Mouse (Mus musculus): ENCODE results near the gene Hoxb7. TPM values are rescaled to one million over a fixed set of nuclear protein-coding genes. Genes with fewer than 3 reads are reported as not detected.

Hoxb7 gene
- total RNA-seq, 2 experiments from 2014 or later, result 1.5 to 1.6 TPM

DNA sequence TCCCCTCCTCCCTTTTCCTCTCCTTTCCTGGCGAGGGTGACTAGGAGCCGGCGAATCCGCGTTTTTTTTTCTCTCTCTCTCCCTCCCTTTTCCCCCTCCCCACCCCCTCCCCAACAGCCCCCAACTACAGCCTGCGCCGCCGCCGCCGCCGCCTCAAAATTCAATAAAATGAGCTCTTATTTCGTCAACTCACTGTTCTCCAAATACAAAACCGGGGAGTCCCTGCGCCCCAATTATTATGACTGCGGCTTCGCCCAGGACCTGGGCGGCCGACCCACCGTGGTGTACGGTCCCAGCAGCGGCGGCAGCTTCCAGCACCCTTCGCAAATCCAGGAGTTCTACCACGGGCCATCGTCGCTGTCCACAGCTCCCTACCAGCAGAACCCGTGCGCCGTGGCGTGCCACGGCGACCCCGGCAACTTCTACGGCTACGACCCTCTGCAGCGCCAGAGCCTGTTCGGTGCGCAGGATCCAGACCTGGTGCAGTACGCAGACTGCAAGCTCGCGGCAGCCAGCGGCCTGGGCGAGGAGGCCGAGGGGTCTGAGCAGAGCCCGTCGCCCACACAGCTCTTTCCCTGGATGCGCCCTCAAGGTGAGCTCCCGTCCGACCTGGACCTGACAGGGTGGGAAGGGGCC is 3.5 kb upstream of the Hoxb7 start:
- intact Hi-C loops (cut with DNase I; ENCODE audit: low total_unique reads), result loop anchor here (5.0 kb wide), 1 partner anchor 579 kb away; no protein-coding TSS in a partner anchor
- DNase-seq, result no peak

DNA sequence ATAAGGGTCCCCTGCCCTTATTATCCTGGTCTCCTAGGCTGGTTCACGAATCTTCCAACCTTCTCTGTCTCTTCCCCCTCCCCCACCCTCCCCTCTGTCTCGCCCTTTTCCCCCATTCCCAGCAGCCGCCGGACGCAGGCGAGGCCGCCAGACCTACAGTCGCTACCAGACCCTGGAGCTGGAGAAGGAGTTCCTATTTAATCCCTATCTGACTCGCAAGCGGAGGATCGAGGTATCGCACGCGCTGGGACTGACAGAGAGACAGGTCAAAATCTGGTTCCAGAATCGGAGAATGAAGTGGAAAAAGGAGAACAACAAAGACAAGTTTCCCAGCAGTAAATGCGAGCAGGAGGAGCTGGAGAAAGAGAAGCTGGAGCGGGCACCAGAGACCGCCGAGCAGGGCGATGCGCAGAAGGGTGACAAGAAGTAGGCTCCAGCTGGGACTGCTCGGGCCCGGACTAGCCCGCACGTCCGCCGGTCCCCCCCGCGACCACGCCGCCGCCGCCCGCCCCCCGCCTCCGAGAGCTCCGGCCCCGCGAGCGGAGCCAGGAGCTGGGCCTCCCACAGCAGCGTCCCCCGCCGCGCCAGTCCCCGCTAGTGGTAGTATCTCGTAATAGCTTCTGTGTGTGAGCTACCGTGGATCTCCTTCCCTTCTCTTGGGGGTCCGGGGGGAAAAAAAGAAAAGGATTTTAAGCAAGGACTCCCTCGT is 2.2 kb upstream of the Hoxb7 start:
- DNase-seq, result no peak
- intact Hi-C loops (cut with DNase I; ENCODE audit: low total_unique reads), result loop anchor here (5.0 kb wide), 1 partner anchor 578 kb away; no protein-coding TSS in a partner anchor

DNA sequence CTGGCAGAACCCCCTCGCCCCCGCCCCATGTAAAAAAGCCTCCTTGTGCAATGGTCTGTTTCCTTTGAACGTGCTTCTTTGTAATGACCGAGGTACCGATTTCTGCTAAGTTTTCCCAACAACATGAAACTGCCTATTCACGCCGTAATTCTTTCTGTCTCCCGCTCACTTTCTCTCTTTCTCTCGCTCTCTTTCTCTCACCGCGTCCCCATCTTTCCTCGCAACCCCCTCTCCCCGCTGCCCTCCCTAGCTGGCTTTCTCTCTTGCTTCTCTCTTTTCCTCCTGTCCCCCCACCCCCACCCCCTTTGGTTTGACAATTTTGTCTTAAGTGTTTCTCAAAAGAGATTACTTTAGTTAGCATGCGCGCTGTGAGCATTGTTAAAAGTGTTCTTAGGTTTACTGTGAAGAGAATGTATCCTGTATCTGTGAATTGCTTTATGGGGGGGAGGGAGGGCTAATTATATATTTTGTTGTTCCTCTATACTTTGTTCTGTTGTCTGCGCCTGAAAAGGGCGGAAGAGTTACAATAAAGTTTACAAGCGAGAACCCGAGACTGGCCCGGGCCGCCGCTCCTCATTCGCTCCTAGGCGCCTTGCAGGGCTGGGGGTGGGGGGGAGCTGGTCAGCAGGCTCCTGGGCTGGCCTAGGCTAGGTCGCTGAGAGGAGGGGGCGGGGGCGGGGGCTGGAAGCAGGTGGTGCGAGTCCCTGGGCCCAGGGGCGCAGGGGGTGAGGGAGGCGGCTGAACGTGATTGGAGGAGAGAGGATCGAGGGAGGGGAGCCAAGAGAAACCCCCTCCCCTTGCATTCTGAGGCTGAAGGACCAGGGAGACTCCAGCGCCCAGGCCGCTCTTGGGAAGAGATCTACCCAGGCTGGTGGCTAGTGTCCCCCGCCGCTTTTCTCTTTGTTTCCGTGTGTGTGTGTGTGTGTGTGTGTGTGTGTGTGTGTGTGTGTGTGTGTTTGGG is 1.4 kb upstream of the Hoxb7 start:
- DNase-seq, result no peak
- intact Hi-C loops (cut with DNase I; ENCODE audit: low total_unique reads), result loop anchor here (5.0 kb wide), 1 partner anchor 577 kb away; no protein-coding TSS in a partner anchor

DNA sequence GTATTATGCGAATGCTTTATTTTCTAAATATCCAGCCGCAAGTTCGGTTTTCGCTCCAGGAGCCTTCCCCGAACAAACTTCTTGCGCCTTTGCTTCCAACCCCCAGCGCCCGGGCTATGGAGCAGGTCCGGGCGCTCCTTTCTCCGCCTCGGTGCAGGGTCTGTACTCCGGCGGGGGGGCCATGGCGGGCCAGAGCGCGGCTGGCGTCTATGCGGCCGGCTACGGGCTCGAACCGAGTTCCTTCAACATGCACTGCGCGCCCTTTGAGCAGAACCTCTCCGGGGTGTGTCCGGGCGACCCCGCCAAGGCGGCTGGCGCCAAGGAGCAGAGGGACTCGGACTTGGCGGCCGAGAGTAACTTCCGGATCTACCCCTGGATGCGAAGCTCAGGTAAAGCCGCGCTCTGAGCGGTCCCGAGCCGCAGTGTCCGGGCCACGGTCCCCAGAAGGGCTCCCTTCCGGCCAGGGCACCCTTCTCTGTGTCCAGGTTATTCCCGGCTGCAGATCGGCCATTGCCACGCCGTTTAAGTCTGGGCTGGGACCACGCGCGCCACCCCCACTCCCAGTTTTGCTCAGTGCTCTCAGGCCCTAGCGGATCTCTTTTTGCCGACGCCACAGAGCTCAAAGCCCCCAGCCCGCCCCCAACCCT is 439 bp downstream of the Hoxb7 start:
- DNase-seq, result no peak
- intact Hi-C loops (cut with DNase I; ENCODE audit: low total_unique reads), result no loop called here

DNA sequence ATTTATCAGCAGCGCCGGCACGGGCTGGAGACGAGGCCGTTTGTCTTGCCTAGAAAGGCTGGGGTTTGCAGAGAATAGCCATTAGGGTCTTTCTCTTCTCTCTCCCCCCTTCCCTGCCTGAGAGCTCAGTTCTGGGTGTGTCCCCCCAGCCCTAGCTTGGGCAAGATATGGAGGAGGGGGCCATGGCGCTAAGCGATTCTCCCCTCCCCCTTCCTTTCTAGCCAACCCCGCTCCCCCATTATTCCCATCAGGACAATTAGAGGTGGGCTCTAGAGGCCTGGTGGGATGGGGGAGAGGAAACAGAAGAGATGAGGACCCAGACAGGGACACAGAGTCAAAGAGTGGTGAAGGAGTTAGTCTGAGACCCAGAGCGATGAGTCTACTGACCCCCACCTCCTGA is 988 bp downstream of the Hoxb7 start:
- intact Hi-C loops (cut with DNase I; ENCODE audit: low total_unique reads), result no loop called here
- no peak for DNase-seq

DNA sequence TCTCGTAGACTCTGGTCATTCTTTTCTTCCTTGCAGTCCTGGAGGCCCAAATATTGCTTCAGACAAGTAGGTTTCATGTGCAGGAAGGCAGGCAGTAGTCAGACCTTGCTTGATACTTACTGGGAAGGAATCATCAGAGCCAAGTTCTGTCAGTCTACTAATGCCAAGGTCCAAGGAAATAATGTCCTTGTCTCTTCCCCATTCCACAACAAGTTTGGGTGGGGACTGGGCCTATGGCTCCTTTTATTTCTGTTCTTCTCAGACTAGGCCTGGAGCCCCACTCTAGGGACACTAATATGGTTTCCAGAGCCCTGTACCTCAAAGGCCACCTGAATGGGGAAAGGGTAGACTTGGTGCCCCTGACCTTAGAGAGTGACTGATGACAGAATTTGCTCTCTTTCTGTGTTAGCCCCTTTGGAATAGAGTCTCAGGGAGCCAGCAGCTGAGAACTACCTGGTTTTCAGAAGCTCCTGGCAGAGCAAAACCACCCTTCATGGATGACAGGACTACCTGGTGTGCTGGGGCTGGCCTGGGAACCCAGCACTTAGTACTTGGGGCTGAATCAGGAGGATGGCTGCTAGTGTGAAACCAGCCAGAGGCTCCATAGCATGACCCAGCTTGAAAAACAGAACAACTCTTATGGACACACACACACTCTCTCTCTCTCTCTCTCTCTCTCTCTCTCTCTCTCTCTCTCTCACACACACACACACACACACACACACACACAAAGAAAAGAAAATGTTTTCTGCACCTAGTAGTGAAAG is 2.2 kb downstream of the Hoxb7 start:
- DNase-seq, result no peak
- intact Hi-C loops (cut with DNase I; ENCODE audit: low total_unique reads), result no loop called here

DNA sequence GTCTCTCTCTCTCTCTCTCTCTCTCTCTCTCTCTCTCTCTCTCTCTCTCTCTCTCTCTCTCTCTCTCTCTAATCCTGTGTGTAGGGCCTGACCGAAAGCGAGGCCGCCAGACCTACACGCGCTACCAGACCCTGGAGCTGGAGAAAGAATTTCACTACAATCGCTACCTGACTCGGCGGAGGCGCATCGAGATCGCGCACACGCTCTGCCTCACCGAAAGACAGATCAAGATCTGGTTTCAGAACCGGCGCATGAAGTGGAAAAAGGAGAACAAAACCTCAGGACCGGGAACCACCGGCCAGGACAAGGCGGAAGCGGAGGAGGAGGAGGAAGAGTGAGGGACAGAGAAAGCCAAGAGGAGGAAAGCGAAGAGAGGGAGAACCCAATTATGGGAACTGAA is 2.9 kb downstream of the Hoxb7 start:
- DNase-seq, result no peak

DNA sequence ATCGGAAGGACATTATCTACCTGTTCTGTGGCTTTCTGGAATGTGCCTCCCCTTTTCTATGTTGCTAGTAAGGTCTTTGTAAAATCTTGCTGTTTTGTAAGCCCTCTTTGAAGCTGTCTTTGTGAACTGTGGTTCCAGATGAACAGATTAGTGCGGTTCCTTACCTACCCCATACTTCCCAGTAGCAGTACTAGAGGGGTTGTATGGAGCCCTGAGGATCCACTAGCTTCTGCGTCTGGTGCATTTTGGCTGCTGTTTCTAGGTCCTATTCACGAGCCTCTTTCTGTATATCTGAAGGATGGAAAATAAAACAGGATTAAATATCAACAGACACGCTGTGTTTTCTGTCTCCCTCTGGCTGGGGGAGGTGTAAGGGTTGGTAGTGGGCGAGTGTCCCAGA is 3.4 kb downstream of the Hoxb7 start:
- intact Hi-C loops (cut with DNase I; ENCODE audit: low total_unique reads), result no loop called here
- no peak for DNase-seq

More for the DNA sequence above, 2.9 kb downstream of the Hoxb7 start:
- intact Hi-C loops (cut with DNase I; ENCODE audit: low total_unique reads), result no loop called here

DNA sequence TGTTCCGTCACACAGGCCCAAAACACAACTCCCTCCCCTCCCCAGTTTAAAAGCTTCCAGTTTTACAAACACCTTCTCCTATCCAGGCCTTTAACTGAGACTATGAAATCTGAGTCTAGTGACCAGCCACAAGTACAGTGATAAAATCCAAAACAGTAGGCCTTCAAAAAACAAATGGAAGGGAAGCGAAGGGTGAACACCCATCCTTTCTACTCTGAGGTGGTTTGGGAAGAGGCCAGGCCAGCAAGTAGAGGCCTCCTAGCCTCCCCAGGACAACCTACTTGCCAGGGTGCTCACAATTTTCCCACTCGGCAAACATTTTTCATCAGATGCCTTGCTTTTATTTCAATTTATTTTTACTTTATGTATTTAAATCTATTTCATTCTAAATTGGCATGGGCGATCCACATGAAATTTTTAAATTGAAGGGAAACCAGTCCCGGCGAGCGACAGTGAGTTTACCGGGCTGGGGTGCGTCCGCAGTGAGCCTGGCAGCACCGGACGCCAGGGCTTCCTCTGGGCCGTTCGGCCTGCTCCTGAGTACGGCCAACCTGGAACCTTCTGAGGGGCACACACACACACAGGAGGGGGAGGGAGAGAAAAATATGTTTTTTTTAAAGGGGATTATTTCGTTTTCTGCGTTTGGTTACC is 4.4 kb downstream of the Hoxb7 start:
- intact Hi-C loops (cut with DNase I; ENCODE audit: low total_unique reads), result no loop called here
- DNase-seq, result no peak

DNA sequence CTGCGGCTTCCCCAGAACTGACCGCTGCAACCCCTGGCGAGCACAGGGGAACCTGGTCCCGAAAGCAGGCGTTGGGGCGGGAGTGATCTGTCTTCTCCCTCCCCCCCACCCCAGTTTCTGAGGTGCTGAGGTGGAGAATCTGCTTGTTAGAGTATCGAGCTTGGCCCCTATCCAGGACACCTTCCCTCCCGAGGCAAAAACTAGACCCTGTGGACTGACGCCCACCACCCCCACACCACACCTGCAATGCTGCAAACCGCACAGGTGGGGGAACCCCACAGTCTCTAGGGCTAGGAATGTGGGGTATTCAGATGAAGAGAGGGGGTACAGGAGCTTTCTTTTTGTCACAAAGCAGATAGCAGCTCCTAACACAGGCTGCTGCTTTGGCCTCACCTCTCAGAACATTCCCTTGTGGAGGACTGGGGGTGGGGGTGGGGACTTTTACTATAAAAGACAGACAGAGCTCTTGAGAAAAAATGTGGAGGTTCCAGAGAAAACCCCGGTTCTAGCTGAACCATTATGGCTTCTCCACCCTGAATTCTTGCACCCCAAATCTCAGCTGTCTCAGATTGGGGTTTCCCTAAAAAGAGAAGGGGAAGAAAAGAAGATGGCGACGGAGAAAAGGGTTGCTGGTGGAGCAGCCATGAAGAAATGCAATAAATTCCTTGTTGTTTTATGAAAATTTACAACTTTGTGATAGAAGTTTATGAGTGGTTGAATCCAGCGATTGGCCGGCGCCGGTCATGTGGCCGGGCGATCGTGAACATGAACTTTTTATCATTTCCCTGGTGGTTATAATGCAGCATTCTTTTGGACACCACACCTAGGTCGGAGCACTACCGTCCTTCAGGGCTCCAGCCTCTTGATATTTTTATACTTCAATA is 5.5 kb downstream of the Hoxb7 start, which contains the start of gene Hoxb6:
Gene Hoxb6 (plus strand): TSS at position 796 of the 884 bp plus-strand sequence.
- intact Hi-C loops (cut with DNase I; ENCODE audit: low total_unique reads), result no loop called here
- DNase-seq, result no peak

DNA sequence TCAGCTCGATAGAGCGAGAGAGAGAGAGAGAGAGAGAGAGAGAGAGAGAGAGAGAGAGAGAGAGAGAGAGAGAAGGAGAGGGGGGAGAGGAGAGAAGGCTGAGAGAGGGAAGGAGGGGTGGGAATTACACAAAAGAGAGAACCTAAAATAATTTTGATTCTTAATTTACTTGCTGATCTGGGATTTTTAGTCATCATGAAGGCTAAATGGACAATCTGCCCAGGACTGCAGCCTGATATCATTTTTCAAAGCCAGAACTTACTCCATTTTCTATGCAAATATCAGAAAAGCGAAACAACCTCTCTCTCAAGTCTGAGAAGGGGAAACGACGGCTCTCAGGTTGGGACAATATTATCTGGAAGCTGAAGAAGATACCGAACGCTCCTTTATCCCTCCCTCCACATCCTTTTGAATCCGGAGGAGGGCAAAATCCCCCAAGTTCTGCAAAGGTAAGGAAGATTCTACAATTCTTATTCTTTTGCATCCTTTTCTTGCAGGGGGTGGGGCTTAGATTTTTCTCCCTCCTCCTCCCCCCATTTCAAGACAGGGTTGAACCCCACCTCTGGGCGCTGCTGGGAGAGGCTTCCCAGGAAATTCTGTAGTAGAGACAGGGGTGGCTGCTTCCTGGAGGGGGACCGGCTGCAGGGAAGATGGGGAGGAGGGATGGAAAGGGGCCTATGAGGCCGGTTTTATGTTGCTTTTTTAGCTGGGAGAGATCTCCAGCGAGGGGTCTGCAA is 6.3 kb downstream of the Hoxb7 start:
- intact Hi-C loops (cut with DNase I; ENCODE audit: low total_unique reads), result no loop called here

DNA sequence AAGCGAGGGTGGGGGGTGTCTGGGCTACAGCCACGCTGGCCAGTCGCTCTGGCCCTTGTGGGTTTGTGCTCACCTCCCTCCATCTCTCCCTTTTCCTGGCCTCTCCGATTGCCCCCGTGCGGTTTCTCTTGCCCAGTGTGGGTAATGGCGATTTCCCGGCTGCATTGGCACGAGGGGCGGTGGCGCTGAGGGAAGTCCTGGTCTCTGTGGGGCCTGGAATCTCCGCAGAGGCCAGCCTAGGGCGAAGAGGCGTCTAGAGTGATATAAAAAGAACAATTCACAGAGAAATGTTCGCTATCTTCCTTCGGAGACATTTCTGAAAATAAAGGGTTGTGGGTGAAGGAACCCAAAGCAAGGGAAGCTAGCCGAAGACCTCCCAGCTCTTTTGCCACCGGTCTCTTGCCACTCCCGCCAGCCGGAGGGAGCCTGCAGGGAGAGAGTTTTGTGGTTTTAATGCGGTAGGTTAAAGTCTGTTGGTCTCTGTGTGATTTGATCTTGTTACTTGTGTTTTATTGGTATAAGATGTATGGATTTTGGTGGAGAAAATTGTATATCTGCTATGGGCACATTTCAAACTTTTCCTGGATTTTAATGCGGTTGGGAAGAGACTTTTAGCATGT is 7.0 kb downstream of the Hoxb7 start:
- DNase-seq, result no peak
- intact Hi-C loops (cut with DNase I; ENCODE audit: low total_unique reads), result no loop called here

More for the DNA sequence above, 6.3 kb downstream of the Hoxb7 start:
- DNase-seq, result no peak

DNA sequence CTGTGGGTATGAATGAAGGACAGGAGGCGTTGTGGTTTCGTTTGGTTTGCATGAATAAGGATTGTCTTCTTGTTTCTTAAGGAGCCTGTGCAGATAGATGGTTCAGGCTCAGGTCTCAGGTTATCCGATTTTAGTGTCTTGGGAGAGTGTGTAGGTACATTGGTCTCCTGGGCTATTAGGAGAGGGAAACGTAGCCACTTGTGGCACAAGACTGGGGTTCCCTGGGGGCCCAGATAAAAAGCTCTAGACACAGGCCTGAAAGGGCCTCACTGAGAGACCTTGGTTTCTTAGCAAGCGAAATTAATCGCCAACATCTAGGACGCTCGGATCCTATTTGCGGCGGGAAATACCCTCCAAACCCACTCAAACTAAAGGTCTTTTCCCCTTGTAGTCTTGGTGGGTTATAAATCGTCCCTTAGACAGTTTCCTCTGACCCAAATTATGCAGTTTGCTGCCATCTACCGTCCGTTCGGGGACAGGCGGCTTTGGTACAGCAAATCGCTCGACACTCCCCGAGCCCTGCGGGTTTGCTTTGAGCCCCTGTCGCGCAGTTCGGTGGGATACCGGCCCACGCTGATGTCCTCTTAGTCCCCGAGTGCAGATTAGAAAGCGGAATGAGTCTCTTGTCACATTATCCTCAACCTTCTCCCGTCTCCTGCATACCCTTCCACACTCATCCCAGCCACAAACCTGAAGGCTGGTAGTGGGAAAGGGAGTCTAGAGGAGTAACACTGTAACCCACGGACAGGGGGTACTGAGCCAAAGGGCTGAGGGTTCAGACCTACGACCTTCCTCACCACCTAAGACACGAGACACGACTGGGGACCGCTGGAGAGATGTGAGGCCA is 8.0 kb downstream of the Hoxb7 start:
- intact Hi-C loops (cut with DNase I; ENCODE audit: low total_unique reads), result no loop called here
- DNase-seq, result peak; percentile 61

DNA sequence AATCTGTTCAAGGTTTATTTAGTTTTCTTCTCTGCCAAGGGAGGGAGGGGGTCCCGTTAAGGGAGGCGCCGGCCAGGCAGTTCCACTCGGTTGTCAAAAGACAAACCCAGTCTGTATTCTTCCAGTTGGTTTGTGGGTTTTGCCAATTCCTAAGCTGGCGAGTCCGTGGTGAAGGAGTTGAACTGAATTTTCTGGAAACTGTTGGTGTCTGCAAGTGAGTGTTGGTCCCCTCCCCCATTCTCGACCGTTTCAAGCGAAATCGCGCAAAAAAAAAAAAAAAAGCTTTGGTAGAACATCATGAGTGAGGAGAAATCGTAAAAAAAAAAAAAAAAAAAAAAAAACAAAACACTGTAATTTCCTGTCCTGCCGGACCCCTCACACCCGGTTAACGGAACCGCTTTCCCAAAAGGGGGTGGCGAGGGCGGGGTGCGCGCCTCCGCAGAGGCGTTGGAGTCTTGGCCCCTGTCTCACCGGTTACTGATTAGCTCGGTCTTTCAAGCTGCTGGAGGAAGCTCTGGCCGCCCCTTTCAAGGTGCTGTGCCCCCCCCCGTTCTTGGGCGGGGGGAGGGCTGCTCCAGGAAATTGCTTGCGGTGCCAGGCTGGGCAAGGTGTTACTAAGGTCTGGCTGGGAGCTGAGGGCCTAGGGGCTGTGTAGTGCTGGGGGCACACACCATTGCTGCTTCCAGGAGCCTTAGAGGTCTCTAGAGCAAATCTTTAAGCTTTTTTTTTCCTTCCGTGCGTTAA is 8.8 kb downstream of the Hoxb7 start:
- intact Hi-C loops (cut with DNase I; ENCODE audit: low total_unique reads), result no loop called here

DNA sequence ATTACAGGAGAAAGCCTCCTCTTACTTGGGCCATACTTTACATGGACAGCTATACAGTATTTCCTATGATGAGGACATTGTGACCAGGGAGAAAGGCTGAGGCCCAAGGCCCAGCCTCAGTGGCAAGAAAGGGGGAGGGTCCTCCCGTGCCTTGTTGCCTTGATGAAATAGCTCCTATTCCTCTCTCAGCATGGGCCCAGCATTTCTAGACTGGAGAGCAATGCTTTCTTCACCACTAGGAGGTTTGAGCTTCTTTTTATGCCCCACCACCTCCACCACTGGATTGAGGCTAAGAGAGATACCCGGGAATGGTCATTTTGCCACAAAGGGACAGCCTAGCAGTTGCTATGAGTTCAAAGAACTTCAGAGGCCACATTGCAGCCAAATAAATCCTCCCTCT is 10.6 kb downstream of the Hoxb7 start:
- DNase-seq, result no peak
- intact Hi-C loops (cut with DNase I; ENCODE audit: low total_unique reads), result no loop called here

More for the DNA sequence above, 8.8 kb downstream of the Hoxb7 start:
- no peak for DNase-seq

Data from gastrocnemius, postnatal 14 days (tissue).